Mouse (Mus musculus): ENCODE measurements around the gene Olfm3.

- TF ChIP-seq FLI1 (IDR thresholded peaks at IDR 0.05; ENCODE audit: low read length) (no peak), GATA1 (IDR thresholded peaks at IDR 0.05; ENCODE audit: borderline replicate concordance, low read length) (no peak)
Observed at GRCm38 (mm10) chr3:114990828-114991227, 87.0 kb downstream of the Olfm3 start.
